Mouse (Mus musculus) CH12.LX (cell line): ENCODE results near the gene Ube2n. TPM values are rescaled to one million over a fixed set of nuclear protein-coding genes. Genes with fewer than 3 reads are reported as not detected.

ENCODE experiments used
- DNase-seq: peaks from one replicate; pipeline ENCODE4 v3.0.0-alpha.2; 2013; ENCODE audit errors: extremely low read depth
- H3K27ac ChIP-seq: 2 replicates; pipeline ENCODE4 v1.5.1; 2012; ENCODE audit warnings: low read depth, mild to moderate bottlenecking, control low read depth, moderate library complexity; ENCODE audit not compliant: insufficient read depth
- H3K27me3 ChIP-seq: replicated peaks from 2 replicates; pipeline ENCODE3; 2012; ENCODE audit warnings: inconsistent platforms
- H3K36me3 ChIP-seq, 2 experiments: replicated peaks in 1 of 2; 2 replicates each; pipeline versions ENCODE3 to v1.6.1; 2012; ENCODE audit warnings: inconsistent platforms in 1 of 2, low read length in 1 of 2, mild to moderate bottlenecking in 1 of 2, mixed read lengths in 1 of 2, moderate library complexity in 1 of 2; ENCODE audit not compliant: control insufficient read depth in 1 of 2, insufficient read depth in 1 of 2
- H3K4me1 ChIP-seq, 2 experiments: 2 replicates each; pipeline ENCODE4 v1.6.1; 2012; ENCODE audit warnings: inconsistent platforms in 1 of 2, moderate library complexity in 1 of 2; ENCODE audit not compliant: insufficient read depth in 2 of 2, control insufficient read depth in 1 of 2
- H3K4me2 ChIP-seq: 2 replicates; pipeline ENCODE4 v1.6.1; 2012; ENCODE audit warnings: low read depth, mild to moderate bottlenecking, control low read depth; ENCODE audit not compliant: poor library complexity, insufficient read depth, severe bottlenecking
- H3K4me3 ChIP-seq, 3 experiments: fragments of 150-350 bp in 1 of 3; sonication (generic) in 1 of 3; replicated peaks in 1 of 3; 2 replicates each; pipeline versions ENCODE3 to v1.5.1; 2011 to 2012; ENCODE audit warnings: low read depth in 2 of 3, low read length in 2 of 3, mild to moderate bottlenecking in 2 of 3, moderate library complexity in 2 of 3, control low read depth in 1 of 3, improper control_type of control experiment in 1 of 3, inconsistent platforms in 1 of 3, mixed read lengths in 1 of 3; ENCODE audit not compliant: poor library complexity in 1 of 3
- H3K79me2 ChIP-seq: replicated peaks from 2 replicates; pipeline ENCODE4 v1.6.1; 2012; ENCODE audit warnings: mild to moderate bottlenecking, moderate library complexity; ENCODE audit not compliant: control insufficient read depth, poor library complexity, insufficient read depth, severe bottlenecking; ENCODE audit errors: extremely low read depth
- H3K9ac ChIP-seq: 2 replicates; pipeline ENCODE4 v1.6.1; 2012; ENCODE audit warnings: low read depth, mild to moderate bottlenecking, control low read depth, moderate library complexity; ENCODE audit not compliant: insufficient read depth
- H3K9me3 ChIP-seq: replicated peaks from 2 replicates; pipeline ENCODE3; 2012; ENCODE audit warnings: low read length, inconsistent platforms, mixed read lengths
- BHLHE40 ChIP-seq: IDR thresholded peaks from 2 replicates; pipeline ENCODE4 v1.6.1; 2011; ENCODE audit warnings: mild to moderate bottlenecking, low read depth, low read length, improper control_type of control experiment
- CHD1 ChIP-seq: IDR thresholded peaks from 2 replicates; pipeline ENCODE4 v1.6.1; 2012; ENCODE audit warnings: low read depth, low read length, improper control_type of control experiment, inconsistent platforms
- CTCF ChIP-seq, 2 experiments: IDR thresholded peaks in 1 of 2; conservative IDR thresholded peaks in 1 of 2; 2 replicates each; pipeline ENCODE4 v1.5.1; 2011 to 2012; ENCODE audit warnings: low read depth in 2 of 2, low read length in 2 of 2, improper control_type of control experiment in 1 of 2, inconsistent platforms in 1 of 2, mild to moderate bottlenecking in 1 of 2, moderate library complexity in 1 of 2
- E2F4 ChIP-seq: IDR thresholded peaks from 2 replicates; pipeline ENCODE4 v1.6.1; 2011; ENCODE audit warnings: low read depth, low read length, improper control_type of control experiment; ENCODE audit not compliant: insufficient replicate concordance
- ELF1 ChIP-seq: IDR thresholded peaks from 2 replicates; pipeline ENCODE4 v1.6.1; 2014; ENCODE audit warnings: low read depth, mild to moderate bottlenecking, inconsistent platforms, low read length, improper control_type of control experiment
- EP300 ChIP-seq: IDR thresholded peaks from 2 replicates; pipeline ENCODE4 v1.6.1; 2011; ENCODE audit warnings: low read length, improper control_type of control experiment
- ETS1 ChIP-seq: conservative IDR thresholded peaks from 2 replicates; pipeline ENCODE4 v1.6.1; 2012; ENCODE audit warnings: low read depth, mild to moderate bottlenecking, inconsistent platforms, low read length, improper control_type of control experiment, moderate library complexity
- GABPA ChIP-seq: IDR thresholded peaks from 2 replicates; pipeline ENCODE4 v1.6.1; 2012; ENCODE audit warnings: low read depth, low read length, improper control_type of control experiment, inconsistent platforms; ENCODE audit not compliant: insufficient replicate concordance
- HCFC1 ChIP-seq: IDR thresholded peaks from 2 replicates; pipeline ENCODE4 v1.6.1; 2012; ENCODE audit warnings: low read depth, mild to moderate bottlenecking, inconsistent platforms, low read length, improper control_type of control experiment
- IRF4 ChIP-seq: IDR thresholded peaks from 2 replicates; pipeline ENCODE4 v1.6.1; 2014; ENCODE audit warnings: low read depth, mild to moderate bottlenecking, inconsistent platforms, low read length, improper control_type of control experiment
- JUND ChIP-seq: conservative IDR thresholded peaks from 2 replicates; pipeline ENCODE4 v1.6.1; 2011; ENCODE audit warnings: low read depth, low read length, improper control_type of control experiment
- KAT2A ChIP-seq: IDR thresholded peaks from 2 replicates; pipeline ENCODE4 v1.6.1; 2012; ENCODE audit warnings: low read length, improper control_type of control experiment, inconsistent platforms; ENCODE audit not compliant: insufficient replicate concordance
- MAFK ChIP-seq: IDR thresholded peaks from 2 replicates; pipeline ENCODE4 v1.6.1; 2011; ENCODE audit warnings: low read length, improper control_type of control experiment; ENCODE audit not compliant: insufficient replicate concordance
- MAZ ChIP-seq: IDR thresholded peaks from 2 replicates; pipeline ENCODE4 v1.6.1; 2012; ENCODE audit warnings: low read depth, mild to moderate bottlenecking, inconsistent platforms, low read length, improper control_type of control experiment, moderate library complexity
- MXI1 ChIP-seq: IDR thresholded peaks from 2 replicates; pipeline ENCODE4 v1.6.1; 2011; ENCODE audit warnings: mild to moderate bottlenecking, low read depth, low read length, improper control_type of control experiment
- MYC ChIP-seq: IDR thresholded peaks from 2 replicates; pipeline ENCODE4 v1.6.1; 2011; ENCODE audit warnings: low read depth, mild to moderate bottlenecking, improper control_type of control experiment, low read length
- NRF1 ChIP-seq: IDR thresholded peaks from 2 replicates; pipeline ENCODE4 v1.6.1; 2014; ENCODE audit warnings: low read depth, mild to moderate bottlenecking, inconsistent platforms, low read length, improper control_type of control experiment, moderate library complexity
- POLR2A ChIP-seq: IDR thresholded peaks from 2 replicates; pipeline ENCODE4 v1.6.1; 2011; ENCODE audit warnings: low read depth, mild to moderate bottlenecking, improper control_type of control experiment, low read length
- POLR2AphosphoS2 ChIP-seq: IDR thresholded peaks from 2 replicates; pipeline ENCODE4 v1.6.1; 2011; ENCODE audit warnings: low read depth, low read length, improper control_type of control experiment
- RCOR1 ChIP-seq: conservative IDR thresholded peaks from 2 replicates; pipeline ENCODE4 v1.6.1; 2012; ENCODE audit warnings: low read depth, mild to moderate bottlenecking, inconsistent platforms, low read length, improper control_type of control experiment
- SIN3A ChIP-seq: IDR thresholded peaks from 2 replicates; pipeline ENCODE4 v1.6.1; 2012; ENCODE audit warnings: low read length, improper control_type of control experiment, inconsistent platforms
- TBP ChIP-seq: conservative IDR thresholded peaks from 2 replicates; pipeline ENCODE4 v1.6.1; 2011; ENCODE audit warnings: low read depth, low read length, improper control_type of control experiment
- TCF12 ChIP-seq: IDR thresholded peaks from 2 replicates; pipeline ENCODE4 v1.6.1; 2014; ENCODE audit warnings: low read depth, mild to moderate bottlenecking, inconsistent platforms, low read length, improper control_type of control experiment
- UBTF ChIP-seq: IDR thresholded peaks from 2 replicates; pipeline ENCODE4 v1.6.1; 2012; ENCODE audit warnings: low read depth, mild to moderate bottlenecking, inconsistent platforms, low read length, improper control_type of control experiment, moderate library complexity
- ZC3H11A ChIP-seq: IDR thresholded peaks from 2 replicates; pipeline ENCODE4 v1.6.1; 2012; ENCODE audit warnings: low read depth, mild to moderate bottlenecking, inconsistent platforms, low read length, improper control_type of control experiment
- ZKSCAN1 ChIP-seq: IDR thresholded peaks from 2 replicates; pipeline ENCODE4 v1.6.1; 2012; ENCODE audit warnings: low read depth, inconsistent platforms, low read length, improper control_type of control experiment, borderline replicate concordance
- ZMIZ1 ChIP-seq: IDR thresholded peaks from 2 replicates; pipeline ENCODE4 v1.6.1; 2012; ENCODE audit warnings: low read depth, mild to moderate bottlenecking, inconsistent platforms, low read length, improper control_type of control experiment
- dilution Hi-C: fragments of 300-500 bp; cut with MboI; formaldehyde crosslinking; loops from 2 replicates; pipeline ENCODE4 v1.14.3; 2020; ENCODE audit warnings: low sequenced_read_pairs; ENCODE audit not compliant: extremely low pct_unique_long_range_greater_than_20kb, extremely low pct_ligation_motif_present
- in situ Hi-C: fragments of 300-500 bp; cut with MboI; formaldehyde crosslinking; loops from 3 replicates; pipeline ENCODE4 v1.14.3; 2019; ENCODE audit warnings: low sequenced_read_pairs, low pct_ligation_motif_present, low pct_unique_long_range_greater_than_20kb, mixed read lengths
- polyA plus RNA-seq: library from polyadenylated mRNA; unstranded; fragments of >175 nt; gene quantifications from 2 replicates; pipeline ENCODE4 v1.2.1, GENCODE M21; 2012; ENCODE audit warnings: low read depth; ENCODE audit not compliant: insufficient read length
- total RNA-seq, 2 experiments: library from RNA; depleted of rRNA; stranded (reverse); fragments of 300-350 nt in 1 of 2; fragments of >200 nt in 1 of 2; gene quantifications; 2 replicates each; pipeline ENCODE4 v1.2.3; 2012 to 2014

The Ube2n gene
- total and polyA plus RNA-seq, 3 experiments: 71.9 to 265 (median 237) TPM

GRCm38 (mm10) chr10:95568016-95568415 is 53.1 kb downstream of the Ube2n start:
- no peak overlapping the region for H3K9ac ChIP-seq
- H3K4me3 ChIP-seq: no peak overlapping the region
- peaks cover 5% of the 10 kb centered on the region for H3K79me2 ChIP-seq
- DNase-seq: no peak
- H3K9me3 ChIP-seq: no peaks in the 10 kb centered on the region
- in situ Hi-C loops (loop anchor here (25.0 kb wide), 1 partner anchor 469 kb away; no protein-coding TSS in a partner anchor), dilution Hi-C loops (no loop called here)
- H3K4me1 ChIP-seq: peaks cover 3 to 15% of the 10 kb centered on the region in 2 experiments; a peak in 3 of 4 replicates
- H3K27me3 ChIP-seq: no peaks in the 10 kb centered on the region
- H3K36me3 ChIP-seq: no peaks in the 10 kb centered on the region
- H3K4me2 ChIP-seq: no peak overlapping the region
- no peak overlapping the region for H3K27ac ChIP-seq
- TF ChIP-seq HCFC1: no peak
- TF ChIP-seq RCOR1: no peak
- TF ChIP-seq IRF4: no peak
- TF ChIP-seq SIN3A: no peak
- TF ChIP-seq E2F4: no peak
- no peak for TF ChIP-seq JUND
- TF ChIP-seq CHD1: no peak
- no peak for TF ChIP-seq ETS1
- no peak for TF ChIP-seq MAFK
- TF ChIP-seq GABPA: no peak
- no peak for TF ChIP-seq KAT2A
- TF ChIP-seq CTCF (conservative IDR thresholded peaks at IDR 0.05 in 1 of 2, IDR thresholded peaks at IDR 0.05 in 1 of 2; ENCODE audit: low read depth in 2 of 2, low read length in 2 of 2): no peak
- no peak for TF ChIP-seq BHLHE40
- no peak for TF ChIP-seq MAZ
- no peak for TF ChIP-seq ZC3H11A
- TF ChIP-seq TBP: no peak
- no peak for TF ChIP-seq POLR2AphosphoS2
- no peak for TF ChIP-seq ZMIZ1

GRCm38 (mm10) chr10:95569441-95569840 is 54.5 kb downstream of the Ube2n start:
- H3K27ac ChIP-seq: no peak overlapping the region
- H3K9me3 ChIP-seq: no peaks in the 10 kb centered on the region
- no peak overlapping the region for H3K9ac ChIP-seq
- H3K4me2 ChIP-seq: no peak overlapping the region
- H3K4me3 ChIP-seq: no peak overlapping the region
- H3K4me1 ChIP-seq: peaks cover 3 to 14% of the 10 kb centered on the region in 2 experiments; a peak in 3 of 4 replicates
- TF ChIP-seq MYC: no peak
- TF ChIP-seq ZC3H11A: no peak
- no peak for TF ChIP-seq CHD1
- no peak for TF ChIP-seq TCF12
- TF ChIP-seq UBTF: no peak
- no peak for TF ChIP-seq ELF1
- TF ChIP-seq BHLHE40: no peak
- TF ChIP-seq E2F4: no peak
- TF ChIP-seq JUND: no peak
- no peak for TF ChIP-seq MXI1
- no peak for TF ChIP-seq POLR2A
- TF ChIP-seq NRF1: no peak
- TF ChIP-seq ZKSCAN1: no peak
- TF ChIP-seq TBP: no peak
- no peak for TF ChIP-seq KAT2A
- TF ChIP-seq SIN3A: no peak
- no peak for TF ChIP-seq EP300
- TF ChIP-seq, all 38 proteins: peak for 0
- no peak for DNase-seq
- dilution Hi-C loops (no loop called here), in situ Hi-C loops (loop anchor here (25.0 kb wide), 1 partner anchor 468 kb away; no protein-coding TSS in a partner anchor)
- H3K79me2 ChIP-seq: no peaks in the 10 kb centered on the region
- H3K36me3 ChIP-seq: no peaks in the 10 kb centered on the region
- no peaks in the 10 kb centered on the region for H3K27me3 ChIP-seq
